ENCODE assay signal across 8 mouse cellular contexts in genomic region chr3:37653935-37654729, GRCm38 (mm10). TPM values are rescaled to one million over a fixed set of nuclear protein-coding genes. Genes with fewer than 3 reads are reported as not detected.
DNase-seq lines count a peak whose midpoint lies in the region; ATAC-seq lines count a peak whose summit lies in the region.

No protein-coding gene starts in this region.

- H3K9ac ChIP-seq in embryonic facial prominence, embryonic 12.5 days = no peak overlapping the region

- 6% methylated on average over 16 of the region's 16 CpGs for WGBS in embryonic facial prominence, embryonic 12.5 days

- peaks cover 11% of the 10 kb centered on the region; the same call in 1 of the 2 replicates for H3K27me3 ChIP-seq in embryonic facial prominence, embryonic 12.5 days

- peak overlapping the region; percentile 47 for H3K4me2 ChIP-seq in embryonic facial prominence, embryonic 12.5 days (replicated peaks)

- intact Hi-C loops in heart, postnatal 25 days (cut with DNase I) = no loop called here

- peak; percentile 79 for DNase-seq in urinary bladder, postnatal 14 days (ENCODE audit: low spot score)
- no peak for DNase-seq in urinary bladder, adult 2 months (ENCODE audit: low spot score)
- peak; percentile 39 for DNase-seq in heart, postnatal 25 days (ENCODE audit: low spot score)
- DNase-seq in kidney, postnatal 4 days = peak; percentile 64 to 72
- no peak for DNase-seq in layer of hippocampus, adult 18-20 months (ENCODE audit: low spot score in 2 of 2)
- no peak for DNase-seq in layer of hippocampus, adult 9-11 months

- H3K9me3 ChIP-seq in embryonic facial prominence, embryonic 12.5 days = no peaks in the 10 kb centered on the region

- ATAC-seq in embryonic facial prominence, embryonic 12.5 days (ENCODE audit: insufficient number of reproducible peaks, insufficient read depth, low FRiP score, low TSS enrichment) = no peak
- ATAC-seq in megakaryocyte-erythroid progenitor cell, adult 5-6 weeks (replicated peaks; ENCODE audit: low FRiP score, low TSS enrichment, poor library complexity, severe bottlenecking) = peak; percentile 53

- H3K4me3 ChIP-seq in embryonic facial prominence, embryonic 12.5 days = peak overlapping the region; percentile 17

- peak overlapping the region; percentile 30 for H3K27ac ChIP-seq in embryonic facial prominence, embryonic 12.5 days

- H3K4me1 ChIP-seq in embryonic facial prominence, embryonic 12.5 days = peaks cover 18% of the 10 kb centered on the region

- H3K36me3 ChIP-seq in embryonic facial prominence, embryonic 12.5 days = no peaks in the 10 kb centered on the region

RNA-seq across cellular contexts. Expression of gene Spry1, which starts 14.4 kb away (rescaled TPM):
- 34.7 and 38.2 TPM in 2 replicates for polyA plus RNA-seq in urinary bladder, adult 2 months (2012; rRNA removed)
- polyA plus RNA-seq in embryonic facial prominence, embryonic 12.5 days (2016; fragmentation: Nextera tagmentation; extraction: Ambion mirVana) = 12.8 and 13.6 TPM in 2 replicates
- 10 to 100 TPM; 22.6 to 22.8 TPM for total RNA-seq in heart, postnatal 25 days (2021)
- total RNA-seq in megakaryocyte-erythroid progenitor cell, adult 5-6 weeks (2014; fragmentation: Nextera tagmentation) = 0.20 and 2.7 TPM in 2 replicates
- total RNA-seq in megakaryocyte-erythroid progenitor cell, adult 5-6 weeks (2017) = 1.3 and 3.3 TPM in 2 replicates
- 10 to 100 TPM in 1 of 2 experiments, 1 to 10 TPM in 1; 9.7 to 10.8 TPM for total RNA-seq in layer of hippocampus, adult 18-20 months (2021)

Comparison
In these comparisons a context has a peak if more than half of its experiments do, and no peak if none do; other contexts are left out.
1. DNase-seq: peak in urinary bladder, postnatal 14 days (single experiment), heart, postnatal 25 days (single experiment) and kidney, postnatal 4 days (2 of 2); none in urinary bladder, adult 2 months (single experiment), layer of hippocampus, adult 18-20 months (0 of 2) and layer of hippocampus, adult 9-11 months (single experiment).